Mouse (Mus musculus) mouse embryonic stem cell (cell line): Measurements from ENCODE around the gene Lmo2.

Source experiments
- in situ Hi-C, 2 experiments: fragments of 300-500 bp; cut with MboI; formaldehyde crosslinking; loops; 1 replicate in 1 of 2; 3 replicates in 1 of 2; pipeline ENCODE4 v1.14.3; 2019 to 2020; ENCODE audit warnings: low sequenced_read_pairs in 2 of 2, low pct_unique_long_range_greater_than_20kb in 1 of 2, mixed read lengths in 1 of 2; ENCODE audit not compliant: unreplicated experiment in 1 of 2

Lmo2 gene

GRCm38 (mm10) chr2:103937670-103938069 is 20.1 kb upstream of the Lmo2 start:
- in situ Hi-C loops: no loop called here

GRCm38 (mm10) chr2:103938573-103938972 is 19.2 kb upstream of the Lmo2 start:
- in situ Hi-C loops: no loop called here

GRCm38 (mm10) chr2:103939003-103939402 is 18.8 kb upstream of the Lmo2 start:
- in situ Hi-C loops: no loop called here

GRCm38 (mm10) chr2:103941085-103941484 is 16.7 kb upstream of the Lmo2 start:
- in situ Hi-C loops: no loop called here

- in situ Hi-C loops: no loop called here
Measured at GRCm38 (mm10) chr2:103944859-103945258, 12.9 kb upstream of the Lmo2 start.

GRCm38 (mm10) chr2:103945571-103946092 is 12.2 kb upstream of the Lmo2 start:
- in situ Hi-C loops: no loop called here

- in situ Hi-C loops: no loop called here
Measured at GRCm38 (mm10) chr2:103946892-103947291, 10.9 kb upstream of the Lmo2 start.

GRCm38 (mm10) chr2:103947982-103948655 is 9.7 kb upstream of the Lmo2 start:
- in situ Hi-C loops: no loop called here

GRCm38 (mm10) chr2:103953050-103953835 is 4.5 kb upstream of the Lmo2 start:
- in situ Hi-C loops: no loop called here

GRCm38 (mm10) chr2:103955714-103956113 is 2.1 kb upstream of the Lmo2 start:
- in situ Hi-C loops: no loop called here

GRCm38 (mm10) chr2:103956867-103957266 is 919 bp upstream of the Lmo2 start:
- in situ Hi-C loops: no loop called here

GRCm38 (mm10) chr2:103958634-103959033 is 848 bp downstream of the Lmo2 start:
- in situ Hi-C loops: no loop called here

GRCm38 (mm10) chr2:103959066-103959465 is 1.3 kb downstream of the Lmo2 start:
- in situ Hi-C loops: no loop called here

GRCm38 (mm10) chr2:103959574-103959973 is 1.8 kb downstream of the Lmo2 start:
- in situ Hi-C loops: no loop called here

GRCm38 (mm10) chr2:103962349-103962748 is 4.6 kb downstream of the Lmo2 start:
- in situ Hi-C loops: no loop called here

GRCm38 (mm10) chr2:103965391-103965790 is 7.6 kb downstream of the Lmo2 start:
- in situ Hi-C loops: no loop called here

GRCm38 (mm10) chr2:103968186-103968585 is 10.4 kb downstream of the Lmo2 start:
- in situ Hi-C loops: no loop called here

GRCm38 (mm10) chr2:103968919-103969436 is 11.2 kb downstream of the Lmo2 start:
- in situ Hi-C loops: no loop called here

- in situ Hi-C loops: no loop called here
Measured at GRCm38 (mm10) chr2:103969437-103970040, 11.8 kb downstream of the Lmo2 start.
